Mouse (Mus musculus) MEL (cell line): ENCODE results near the gene Slfn2. TPM values are rescaled to one million over a fixed set of nuclear protein-coding genes. Genes with fewer than 3 reads are reported as not detected.

Experiments
- DNase-seq: peaks from one replicate; pipeline ENCODE4 v3.0.0; 2011; ENCODE audit warnings: low read depth, low spot score
- H3K27ac ChIP-seq: 2 replicates; pipeline ENCODE4 v1.5.1; 2012; ENCODE audit warnings: low read depth, mild to moderate bottlenecking, control low read depth, low read length, moderate library complexity; ENCODE audit not compliant: control insufficient read depth
- H3K27me3 ChIP-seq, 2 experiments: fragments of 150-350 bp in 1 of 2; sonication (generic) in 1 of 2; 2 replicates each; pipeline ENCODE4 v1.6.1; 2012; ENCODE audit warnings: low read length in 2 of 2, mild to moderate bottlenecking in 2 of 2, improper control_type of control experiment in 1 of 2, moderate library complexity in 1 of 2; ENCODE audit not compliant: insufficient read depth in 2 of 2, control insufficient read depth in 1 of 2
- H3K36me3 ChIP-seq, 2 experiments: 2 replicates each; pipeline ENCODE4 v1.6.1; 2012 to 2014; ENCODE audit warnings: low read length in 2 of 2, improper control_type of control experiment in 1 of 2, inconsistent platforms in 1 of 2, mild to moderate bottlenecking in 1 of 2; ENCODE audit not compliant: insufficient read depth in 2 of 2, control insufficient read depth in 1 of 2
- H3K4me1 ChIP-seq, 2 experiments: fragments of 150-350 bp in 1 of 2; sonication (generic) in 1 of 2; 2 replicates each; pipeline ENCODE4 v1.6.1; 2012; ENCODE audit warnings: low read length in 2 of 2, improper control_type of control experiment in 1 of 2, mild to moderate bottlenecking in 1 of 2; ENCODE audit not compliant: insufficient read depth in 2 of 2, control insufficient read depth in 1 of 2
- H3K4me3 ChIP-seq, 2 experiments: fragments of 150-350 bp in 1 of 2; sonication (generic) in 1 of 2; 2 replicates each; pipeline ENCODE4 v1.5.1; 2012; ENCODE audit warnings: low read depth in 2 of 2, low read length in 2 of 2, mild to moderate bottlenecking in 2 of 2, moderate library complexity in 2 of 2, control low read depth in 1 of 2, improper control_type of control experiment in 1 of 2; ENCODE audit not compliant: control insufficient read depth in 1 of 2, insufficient read depth in 1 of 2
- H3K79me2 ChIP-seq: 2 replicates; pipeline ENCODE4 v1.6.1; 2012; ENCODE audit warnings: mild to moderate bottlenecking, low read length, moderate library complexity; ENCODE audit not compliant: control insufficient read depth, poor library complexity, insufficient read depth
- H3K9ac ChIP-seq: 2 replicates; pipeline ENCODE4 v1.6.1; 2012; ENCODE audit warnings: low read depth, mild to moderate bottlenecking, control low read depth, low read length, moderate library complexity; ENCODE audit not compliant: control insufficient read depth, poor library complexity, severe bottlenecking
- H3K9me3 ChIP-seq: fragments of 150-350 bp; sonication (generic); replicated peaks from 2 replicates; pipeline ENCODE4 v1.6.1; 2012; ENCODE audit warnings: mild to moderate bottlenecking, low read length, improper control_type of control experiment, moderate library complexity; ENCODE audit not compliant: insufficient read depth
- ELF1 ChIP-seq: IDR thresholded peaks from 2 replicates; pipeline ENCODE4 v1.6.1; 2014; ENCODE audit warnings: low read depth, mild to moderate bottlenecking, inconsistent platforms, low read length, improper control_type of control experiment, moderate library complexity
- EP300 ChIP-seq, 2 experiments: IDR thresholded peaks; 2 replicates each; pipeline ENCODE4 v1.6.1; 2011; ENCODE audit warnings: improper control_type of control experiment in 2 of 2, low read length in 2 of 2, low read depth in 1 of 2, mild to moderate bottlenecking in 1 of 2
- GABPA ChIP-seq: IDR thresholded peaks from 2 replicates; pipeline ENCODE4 v1.6.1; 2012; ENCODE audit warnings: low read depth, mild to moderate bottlenecking, inconsistent platforms, low read length, improper control_type of control experiment, moderate library complexity
- JUND ChIP-seq: IDR thresholded peaks from 2 replicates; pipeline ENCODE4 v1.6.1; 2011; ENCODE audit warnings: low read depth, mild to moderate bottlenecking, improper control_type of control experiment, low read length
- MYC ChIP-seq: IDR thresholded peaks from 2 replicates; pipeline ENCODE4 v1.6.1; 2011; ENCODE audit warnings: low read depth, mild to moderate bottlenecking, low read length, improper control_type of control experiment, moderate library complexity
- NRF1 ChIP-seq: IDR thresholded peaks from 2 replicates; pipeline ENCODE4 v1.6.1; 2014; ENCODE audit warnings: low read depth, mild to moderate bottlenecking, inconsistent platforms, low read length, improper control_type of control experiment, moderate library complexity; ENCODE audit not compliant: poor library complexity, insufficient read depth, severe bottlenecking
- POLR2A ChIP-seq, 2 experiments: IDR thresholded peaks; 2 replicates each; pipeline ENCODE4 v1.6.1; 2011 to 2012; ENCODE audit warnings: low read length in 2 of 2, mild to moderate bottlenecking in 2 of 2, control low read depth in 1 of 2, improper control_type of control experiment in 1 of 2, low read depth in 1 of 2, moderate library complexity in 1 of 2; ENCODE audit not compliant: control insufficient read depth in 1 of 2, insufficient read depth in 1 of 2, poor library complexity in 1 of 2
- POLR2AphosphoS2 ChIP-seq: IDR thresholded peaks from 2 replicates; pipeline ENCODE4 v1.6.1; 2011; ENCODE audit warnings: low read length, improper control_type of control experiment
- RAD21 ChIP-seq: IDR thresholded peaks from 2 replicates; pipeline ENCODE4 v1.6.1; 2011; ENCODE audit warnings: mild to moderate bottlenecking, low read depth, low read length, improper control_type of control experiment
- SIN3A ChIP-seq: IDR thresholded peaks from 2 replicates; pipeline ENCODE4 v1.6.1; 2012; ENCODE audit warnings: low read length, improper control_type of control experiment, inconsistent platforms
- SMC3 ChIP-seq: IDR thresholded peaks from 2 replicates; pipeline ENCODE4 v1.6.1; 2011; ENCODE audit warnings: low read depth, low read length, improper control_type of control experiment
- ZC3H11A ChIP-seq: IDR thresholded peaks from 2 replicates; pipeline ENCODE4 v1.6.1; 2012; ENCODE audit warnings: low read depth, mild to moderate bottlenecking, inconsistent platforms, low read length, improper control_type of control experiment
- ZKSCAN1 ChIP-seq: IDR thresholded peaks from 2 replicates; pipeline ENCODE4 v1.6.1; 2012; ENCODE audit warnings: low read depth, mild to moderate bottlenecking, inconsistent platforms, low read length, improper control_type of control experiment, moderate library complexity
- ZMIZ1 ChIP-seq: IDR thresholded peaks from 2 replicates; pipeline ENCODE4 v1.6.1; 2012; ENCODE audit warnings: low read depth, mild to moderate bottlenecking, inconsistent platforms, low read length, improper control_type of control experiment, moderate library complexity
- polyA plus RNA-seq, 2 experiments: library from polyadenylated mRNA; stranded (reverse) in 1 of 2; unstranded in 1 of 2; fragments of >175 nt in 1 of 2; fragments of >200 nt in 1 of 2; gene quantifications; 2 replicates each; pipeline versions ENCODE4 v1.2.1 to v1.2.4; 2012; ENCODE audit warnings: low replicate concordance in 2 of 2, low read depth in 1 of 2; ENCODE audit not compliant: insufficient read length in 2 of 2, insufficient read depth in 1 of 2, missing spikeins in 1 of 2
- total RNA-seq: library from RNA; depleted of rRNA; stranded (reverse); fragments of 300-350 nt; gene quantifications from 2 replicates; pipeline ENCODE4 v1.2.3, GENCODE M21; 2012

Gene Slfn2
- total and polyA plus RNA-seq, 3 experiments, result 0.07 to 0.46 TPM; not detected in 1

GRCm38 (mm10) chr11:83082741-83083473 lies 18.0 kb downstream of the Slfn2 start:
- H3K79me2 ChIP-seq, result no peaks in the 10 kb centered on the region
- TF ChIP-seq POLR2AphosphoS2 (no peak), ZC3H11A (no peak), SIN3A (no peak), SMC3 (no peak), NRF1 (no peak), POLR2A (IDR thresholded peaks at IDR 0.05; ENCODE audit: control insufficient read depth in 1 of 2, insufficient read depth in 1 of 2, low read depth in 1 of 2, low read length in 2 of 2, poor library complexity in 1 of 2) (no peak), ZMIZ1 (no peak), ELF1 (no peak), RAD21 (no peak), EP300 (IDR thresholded peaks at IDR 0.05; ENCODE audit: low read depth in 1 of 2, low read length in 2 of 2) (no peak)
- no peak for DNase-seq
- H3K4me3 ChIP-seq, result no peak overlapping the region
- H3K4me1 ChIP-seq, result peaks cover 3 to 15% of the 10 kb centered on the region in 2 experiments; a peak in 2 of 4 replicates
- no peaks in the 10 kb centered on the region for H3K9me3 ChIP-seq
- H3K27ac ChIP-seq, result no peak overlapping the region
- peaks cover 0 to 2% of the 10 kb centered on the region in 2 experiments for H3K27me3 ChIP-seq
- H3K9ac ChIP-seq, result no peak overlapping the region
- peaks cover 0 to 18% of the 10 kb centered on the region in 2 experiments; a peak in 2 of 4 replicates for H3K36me3 ChIP-seq

- Histone ChIP-seq H3K79me2 (no peaks in the 10 kb centered on the region), H3K36me3 (peaks cover 0 to 8% of the 10 kb centered on the region in 2 experiments; a peak in 2 of 4 replicates), H3K4me1 (peaks cover 0 to 5% of the 10 kb centered on the region in 2 experiments; a peak in 2 of 4 replicates), H3K27ac (no peak overlapping the region)
- TF ChIP-seq SMC3 (no peak), JUND (no peak), ZKSCAN1 (no peak), GABPA (no peak), MYC (no peak)
- TF ChIP-seq, all 39 proteins: peak for 0
- Histone ChIP-seq H3K9ac (no peak overlapping the region), H3K27me3 (peaks cover 0 to 2% of the 10 kb centered on the region in 2 experiments), H3K9me3 (no peaks in the 10 kb centered on the region), H3K4me3 (no peak overlapping the region)
- DNase-seq, result no peak
Measured at GRCm38 (mm10) chr11:83084161-83084560, 19.2 kb downstream of the Slfn2 start.
